Mouse (Mus musculus): ENCODE measurements around the gene Mafg.

The Mafg gene

DNA sequence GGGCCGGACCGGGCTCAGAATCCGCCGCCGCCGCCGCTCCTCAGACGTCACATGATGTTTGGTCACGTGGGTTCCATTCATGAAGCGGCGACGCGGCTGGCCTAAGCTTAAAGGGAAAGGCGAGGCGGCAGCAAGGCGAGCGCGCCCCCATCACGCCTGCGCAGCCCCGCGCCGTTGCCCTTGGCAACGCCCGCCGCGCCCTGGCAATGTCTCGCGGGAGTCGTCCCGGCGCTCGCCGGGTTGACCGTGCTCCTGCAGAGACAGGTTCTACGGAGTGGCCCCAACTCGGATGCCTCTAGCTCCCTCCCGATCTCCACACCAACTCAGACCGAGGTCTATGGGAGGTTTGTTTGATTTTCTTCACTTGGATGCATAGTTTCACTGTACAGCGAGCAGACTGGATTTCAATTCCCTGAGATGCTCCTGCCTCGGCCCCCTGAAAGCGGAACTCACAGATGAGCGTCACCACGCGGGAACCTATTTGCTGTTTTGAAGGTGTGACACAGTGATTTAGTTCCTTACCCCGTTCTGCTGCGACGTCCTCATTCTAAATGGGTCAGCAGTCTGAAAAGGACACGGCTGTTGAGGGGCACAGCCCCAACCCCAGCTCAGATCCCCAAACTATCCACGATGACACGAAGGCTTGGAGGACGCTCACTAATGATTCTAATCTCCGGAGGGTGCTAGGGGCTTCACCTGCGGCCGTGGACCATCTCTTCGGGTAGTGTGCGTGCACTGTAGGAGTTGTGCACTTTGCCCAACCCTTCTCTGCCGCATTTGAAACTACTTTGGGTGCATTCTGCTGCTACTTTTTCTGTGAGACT, at the start of gene Mafg:
TSS of gene Mafg (minus strand) at position 81 of the 824 bp plus-strand sequence.
- peak; percentile 95 for DNase-seq (ENCODE audit: low read depth)

DNA sequence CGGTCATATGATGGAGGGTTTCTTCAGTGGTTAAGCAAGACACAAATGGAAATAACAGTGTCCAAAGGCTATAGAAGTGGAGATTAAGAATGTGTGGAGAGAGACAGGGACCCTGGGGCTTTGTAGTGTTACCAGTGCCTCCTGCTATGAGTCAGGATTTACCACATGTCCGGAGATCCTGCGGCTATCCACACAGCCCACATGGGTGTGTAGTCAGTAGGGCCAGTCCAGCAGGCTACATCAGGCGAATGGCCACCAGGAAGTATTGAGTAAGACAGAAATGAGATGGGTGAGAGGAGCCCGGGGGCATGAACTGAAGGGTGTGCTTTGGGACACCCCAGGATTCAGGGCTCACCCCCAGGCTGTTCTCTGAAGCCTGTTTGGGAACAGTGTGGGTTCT, 49.3 kb upstream of the Mafg start:
- no peak for DNase-seq (ENCODE audit: low read depth)

DNA sequence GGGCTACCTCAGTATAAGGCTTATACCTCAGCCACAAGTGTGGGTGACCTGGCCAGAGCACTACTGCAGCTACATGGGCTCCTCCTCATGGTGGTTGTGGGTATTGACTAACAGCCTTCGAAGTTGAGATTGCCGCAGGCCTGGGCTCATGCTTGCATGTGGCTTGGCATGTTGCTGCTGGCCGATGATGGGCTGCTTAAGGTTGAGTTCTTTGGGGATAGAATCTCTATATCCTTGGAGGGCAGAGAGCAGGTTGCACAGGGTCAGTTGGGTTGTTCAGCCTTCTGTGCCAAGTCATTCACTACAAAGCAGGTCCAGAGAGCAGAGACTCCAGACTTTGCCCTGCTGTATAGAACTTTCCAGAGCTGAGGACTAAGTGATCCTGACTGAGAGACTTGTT, 46.5 kb upstream of the Mafg start:
- DNase-seq (ENCODE audit: low read depth), result peak; percentile 61

DNA sequence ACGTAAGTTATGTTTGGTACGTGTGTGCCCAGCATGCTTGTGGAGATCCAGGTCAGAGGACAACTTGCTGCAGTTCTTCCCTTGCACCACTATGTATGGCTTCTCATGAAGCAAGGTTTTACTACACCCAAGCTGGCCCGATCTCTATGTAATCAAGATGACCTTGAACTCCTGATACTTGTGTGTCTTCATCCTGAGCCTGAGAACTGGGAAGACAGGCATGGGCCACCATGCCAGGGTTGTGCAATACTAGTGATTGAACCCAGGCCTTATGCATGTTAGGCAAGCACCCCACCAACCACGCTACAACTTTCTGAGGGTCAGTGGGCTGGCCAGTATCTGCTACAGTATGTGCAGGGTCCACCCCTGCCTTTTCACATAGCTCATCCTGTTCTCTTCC, 43.6 kb upstream of the Mafg start:
- DNase-seq (ENCODE audit: low read depth), result no peak

DNA sequence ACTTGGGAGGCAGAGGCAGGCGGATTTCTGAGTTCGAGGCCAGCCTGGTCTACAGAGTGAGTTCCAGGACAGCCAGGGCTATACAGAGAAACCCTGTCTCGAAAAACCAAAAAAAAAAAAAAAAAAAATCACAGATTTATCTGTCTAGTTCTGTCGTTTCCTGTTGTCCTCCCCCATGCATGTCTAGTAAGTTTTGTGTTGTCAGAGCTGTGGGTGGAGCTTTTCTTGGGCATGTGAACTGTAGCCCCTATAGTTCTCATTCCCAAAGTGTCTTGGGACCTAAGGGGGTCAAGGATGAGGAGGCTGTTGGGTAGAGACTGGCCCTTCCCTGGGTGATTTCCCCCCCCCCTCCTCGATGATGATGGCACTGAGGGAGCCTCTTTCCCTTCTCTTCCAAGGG, 42.5 kb upstream of the Mafg start:
- DNase-seq (ENCODE audit: low read depth), result peak; percentile 57

DNA sequence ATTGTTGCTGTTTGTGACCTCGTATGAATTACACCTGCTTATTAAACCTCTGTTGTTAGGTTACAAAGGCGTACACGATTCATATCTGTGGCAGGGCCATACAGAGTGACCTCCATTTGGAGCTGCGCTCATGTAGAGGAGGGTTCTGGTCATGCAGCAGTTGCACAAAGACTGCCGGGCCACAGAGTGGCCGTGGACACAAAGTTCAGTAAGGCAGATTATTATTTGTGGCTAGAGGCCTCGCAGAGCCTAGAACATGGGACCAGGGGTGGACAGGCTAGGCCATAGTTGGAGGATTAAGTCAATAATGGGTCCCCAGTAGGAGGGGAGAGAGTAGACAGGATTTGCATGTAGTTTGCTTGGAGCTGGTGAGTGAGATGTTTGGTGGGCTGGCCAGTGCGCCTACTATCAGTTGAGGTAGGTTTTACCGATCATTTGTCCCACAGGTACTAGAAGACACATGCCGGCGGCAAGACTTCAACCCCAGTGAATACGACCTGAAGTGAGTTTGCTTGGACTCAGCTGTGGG, 40.3 kb upstream of the Mafg start:
- no peak for DNase-seq (ENCODE audit: low read depth)

DNA sequence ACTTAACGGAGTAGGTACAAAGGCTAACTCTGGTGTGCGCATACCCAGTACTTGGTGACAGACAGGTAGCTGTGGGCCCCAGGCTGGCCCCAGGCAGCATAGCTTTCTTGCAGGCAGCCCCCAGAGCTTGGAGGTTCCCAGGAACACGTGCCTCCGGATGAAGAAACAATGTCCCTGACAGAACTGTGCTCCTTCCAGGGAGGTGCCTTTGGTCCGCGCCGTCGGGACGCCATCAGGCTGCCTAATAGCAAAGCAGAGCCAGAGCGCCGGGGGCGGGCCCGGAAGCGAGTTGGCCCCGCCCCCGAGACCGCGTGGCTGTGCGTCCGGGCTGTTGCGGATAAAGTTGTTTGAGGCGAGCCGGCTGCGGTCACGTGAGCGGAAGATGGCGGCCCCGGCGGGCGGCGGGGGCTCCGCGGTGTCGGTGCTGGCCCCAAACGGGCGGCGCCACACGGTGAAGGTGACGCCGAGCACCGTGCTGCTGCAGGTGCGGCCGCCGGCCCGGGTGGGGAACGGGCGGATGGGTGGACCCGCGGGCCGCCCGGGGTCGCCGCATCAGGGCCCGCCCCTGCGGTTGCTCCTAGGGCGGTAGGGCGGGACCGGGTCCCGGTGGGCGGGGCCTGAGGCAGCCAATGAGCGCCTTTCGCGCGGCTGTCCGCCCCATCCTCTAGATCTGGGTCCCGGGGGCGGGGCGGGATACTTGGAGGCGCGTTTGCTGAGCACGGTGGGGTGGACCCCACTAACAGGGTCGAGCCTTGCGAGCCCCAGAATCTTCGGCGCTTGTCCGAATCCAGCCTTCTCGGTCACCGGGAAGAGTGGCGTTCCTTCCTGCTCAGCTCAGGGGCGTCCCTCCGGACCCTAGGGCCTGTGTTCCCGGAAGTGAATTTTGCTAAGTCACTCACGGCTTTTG, 39.5 kb upstream of the Mafg start, which contains the start of gene Aspscr1:
TSS of gene Aspscr1 (plus strand) at position 287 of the 907 bp plus-strand sequence.
- DNase-seq (ENCODE audit: low read depth), result peak; percentile 98

DNA sequence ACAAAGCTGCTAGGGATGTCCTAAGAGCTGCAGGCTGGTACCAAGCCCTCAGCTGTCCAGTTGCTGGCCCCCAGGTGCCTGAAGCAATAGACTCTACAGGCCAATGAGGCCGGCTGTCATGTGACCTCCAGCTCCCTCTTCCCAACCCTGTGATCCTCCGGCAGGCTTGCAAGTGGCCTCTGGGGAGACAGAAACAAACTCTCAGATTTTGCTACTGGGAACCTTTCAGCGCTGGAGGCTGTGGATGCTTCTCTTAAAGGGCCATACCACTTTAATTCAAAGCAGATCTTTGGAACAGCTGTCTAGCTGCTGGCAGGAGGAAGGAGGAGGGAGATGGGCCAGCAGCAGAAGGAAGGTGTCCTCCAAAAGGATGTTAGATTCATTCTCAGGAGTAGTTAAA, 33.2 kb upstream of the Mafg start:
- DNase-seq (ENCODE audit: low read depth), result no peak

DNA sequence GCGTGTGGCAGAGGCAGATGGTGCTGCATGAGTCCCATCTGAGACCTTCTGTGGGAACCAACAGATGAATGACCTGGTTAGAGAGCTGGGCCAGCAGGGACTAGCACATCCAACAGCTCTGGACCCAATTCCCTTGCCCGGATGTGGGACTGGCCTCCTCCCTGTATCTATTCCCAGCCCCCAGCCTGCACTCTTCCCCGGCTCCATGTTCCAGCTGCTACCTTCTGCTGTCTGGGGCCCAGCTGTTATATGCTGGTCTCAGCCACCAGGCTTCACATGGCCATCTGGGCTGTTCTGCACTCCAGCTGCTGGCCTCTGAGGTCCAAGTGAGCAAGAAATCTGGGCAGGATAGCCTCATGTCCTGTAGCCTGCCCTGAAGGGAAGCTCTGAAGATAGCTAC, 32.0 kb upstream of the Mafg start:
- no peak for DNase-seq (ENCODE audit: low read depth)

DNA sequence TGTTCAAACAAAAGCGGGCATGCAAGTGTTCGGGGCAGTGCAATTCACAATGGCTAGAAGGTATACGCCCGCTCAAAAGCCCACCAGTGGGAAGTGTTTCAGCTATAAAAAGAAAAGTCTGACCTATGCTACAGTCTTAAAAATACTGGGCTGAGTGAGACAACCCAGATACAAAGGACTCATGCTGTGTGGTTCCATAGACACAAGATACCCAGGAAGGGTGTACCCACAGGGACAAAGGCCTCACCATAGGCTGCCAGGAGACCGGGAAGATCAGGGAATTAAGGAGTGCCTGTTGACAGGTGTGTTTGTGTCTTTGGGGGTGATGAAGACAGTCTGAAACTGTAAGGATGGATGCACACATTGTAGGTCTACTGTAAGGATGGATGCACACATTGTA, 30.3 kb upstream of the Mafg start:
- DNase-seq (ENCODE audit: low read depth), result no peak

DNA sequence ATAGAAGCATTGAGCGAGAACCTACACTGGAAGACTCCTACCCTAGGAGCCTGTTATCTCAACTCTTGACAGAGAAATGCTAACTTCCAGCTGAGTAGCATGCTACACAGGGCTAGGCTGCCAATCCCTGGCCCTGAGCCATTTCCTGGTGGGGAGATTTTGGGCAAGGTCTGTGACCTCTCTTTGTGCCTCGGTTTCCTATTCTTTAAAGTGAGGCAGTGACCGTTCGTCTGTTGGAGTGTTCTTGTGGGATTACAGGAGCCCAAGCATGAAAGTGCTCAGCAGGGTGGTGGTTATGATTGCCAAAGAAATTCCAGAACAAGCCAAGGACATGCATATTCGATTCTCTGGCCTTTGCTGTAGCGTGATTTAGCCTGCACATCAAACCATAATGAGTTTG, 29.4 kb upstream of the Mafg start:
- DNase-seq (ENCODE audit: low read depth), result no peak

DNA sequence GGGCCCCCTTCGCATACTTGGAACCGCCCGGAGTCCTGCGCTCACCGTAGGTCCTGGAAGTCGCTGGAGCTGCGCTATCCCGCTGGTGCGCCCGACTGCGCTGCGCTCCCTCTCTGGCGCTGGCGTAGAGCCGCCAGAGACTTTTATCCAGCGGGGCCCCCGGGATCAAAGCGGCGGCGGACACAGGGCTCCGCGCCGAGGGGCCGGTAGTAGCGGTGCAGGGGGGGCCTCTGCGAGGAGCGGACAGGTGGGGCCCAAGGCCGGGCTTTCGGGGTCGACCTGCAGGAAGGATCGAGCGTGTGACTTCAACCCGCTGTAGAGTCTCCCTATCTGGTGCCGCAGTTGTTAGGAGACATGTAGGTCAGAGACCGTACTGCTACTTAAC, 27.7 kb upstream of the Mafg start, which contains the start of gene Notum:
TSS of gene Notum (minus strand) at position 100 of the 385 bp plus-strand sequence.
- no peak for DNase-seq (ENCODE audit: low read depth)

DNA sequence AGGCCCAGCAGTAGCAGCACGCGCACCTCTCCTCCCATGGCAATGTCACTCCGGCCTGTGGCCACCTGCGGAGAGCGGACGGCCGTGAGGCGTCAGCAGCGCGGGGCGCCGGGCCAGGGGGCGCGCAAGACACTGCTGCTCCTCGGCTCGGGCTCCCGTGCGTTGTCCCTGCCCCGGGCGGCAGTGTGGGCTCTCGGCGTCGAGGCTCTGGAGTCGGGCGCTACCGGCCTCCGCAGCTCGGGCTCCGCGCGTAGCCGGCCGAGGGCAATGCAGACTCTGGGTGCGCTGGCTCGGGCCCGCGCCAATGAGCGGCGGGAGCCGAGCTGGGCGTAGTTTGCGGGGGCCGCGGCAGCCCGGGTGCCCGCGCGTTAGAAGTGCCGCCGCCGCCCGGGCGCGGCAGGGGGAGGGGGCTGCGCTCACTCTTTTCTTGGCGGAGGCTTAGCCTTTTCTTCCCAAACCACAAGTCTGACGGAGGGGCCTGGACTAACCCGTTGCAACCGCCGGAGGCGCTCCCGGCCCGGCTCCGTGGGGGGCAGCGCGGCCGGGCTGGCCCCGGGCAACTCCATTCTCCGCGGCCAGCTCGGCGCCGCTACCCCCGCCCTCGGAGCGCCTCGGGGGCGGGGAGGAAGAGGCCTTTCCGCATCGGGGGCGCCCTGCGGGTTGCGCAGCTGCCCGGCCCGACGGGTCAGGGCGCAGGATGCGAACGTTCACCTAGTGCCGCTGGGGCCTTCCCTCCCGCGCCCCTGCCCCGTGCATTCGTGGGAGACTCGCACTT, 27.1 kb upstream of the Mafg start:
- peak; percentile 39 for DNase-seq (ENCODE audit: low read depth)

DNA sequence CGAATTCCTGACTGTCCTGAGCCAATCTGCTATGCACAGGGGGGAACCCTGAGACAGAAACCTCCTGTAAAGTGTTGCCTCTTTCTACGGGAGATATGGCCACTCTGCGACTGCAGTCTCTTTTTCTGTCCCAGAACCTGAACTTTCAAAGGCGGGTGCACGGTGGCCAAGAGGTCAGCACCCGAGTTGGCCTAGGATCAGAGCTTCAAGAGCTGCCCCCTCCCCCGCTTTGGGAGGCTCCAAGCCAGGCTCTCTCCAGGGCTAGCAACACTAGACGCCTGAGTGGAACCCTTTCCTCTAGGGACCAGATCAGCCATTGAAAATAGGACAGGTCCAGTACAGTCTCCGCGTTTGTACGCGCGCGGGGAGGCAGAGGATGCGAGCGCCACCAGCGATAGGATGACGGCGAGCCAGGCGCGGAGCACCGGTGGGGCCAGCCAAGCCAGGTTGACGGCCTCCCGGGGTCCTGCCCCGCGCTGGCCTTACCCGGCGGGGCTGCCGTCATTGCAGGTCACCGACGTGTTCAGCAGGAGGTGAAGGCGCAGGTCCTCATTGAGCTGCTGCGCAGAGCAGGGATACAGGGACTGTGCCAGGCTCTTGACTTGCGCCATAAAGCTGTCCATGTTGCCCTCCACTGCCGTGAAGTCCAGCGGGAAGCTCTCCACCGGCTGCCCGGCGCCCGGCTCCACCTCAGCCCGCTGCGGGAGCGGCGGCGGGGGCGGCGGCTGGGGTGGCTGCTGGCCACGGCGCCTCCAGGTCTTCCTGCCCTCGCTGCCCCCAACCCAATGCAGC, 26.3 kb upstream of the Mafg start:
- no peak for DNase-seq (ENCODE audit: low read depth)

DNA sequence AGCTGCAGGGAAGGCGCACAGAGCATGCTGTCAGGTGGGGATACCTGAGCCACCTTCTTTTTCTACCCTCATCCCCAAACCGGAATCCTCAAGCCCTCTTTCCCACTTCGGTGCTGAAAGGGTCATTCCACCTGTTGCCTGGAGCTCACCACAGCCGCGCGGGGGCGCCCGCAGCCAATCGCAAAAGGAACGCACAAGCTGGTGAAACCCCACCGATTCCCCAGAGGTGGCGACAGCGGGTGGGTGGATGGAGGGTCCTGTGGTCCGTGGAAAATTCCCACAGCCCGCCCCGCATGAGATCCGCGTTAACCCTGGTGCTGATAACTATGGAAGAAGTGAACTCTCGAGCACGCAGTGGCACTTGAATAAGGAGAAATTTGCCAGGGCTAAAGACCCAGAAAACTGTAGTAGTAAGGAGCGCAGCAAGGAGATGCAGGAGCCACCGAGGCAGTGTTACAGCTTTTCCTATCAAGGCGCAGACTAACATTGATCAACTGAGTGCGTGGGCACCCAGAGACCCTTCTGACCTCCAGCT, 25.5 kb upstream of the Mafg start:
- peak; percentile 81 for DNase-seq (ENCODE audit: low read depth)

DNA sequence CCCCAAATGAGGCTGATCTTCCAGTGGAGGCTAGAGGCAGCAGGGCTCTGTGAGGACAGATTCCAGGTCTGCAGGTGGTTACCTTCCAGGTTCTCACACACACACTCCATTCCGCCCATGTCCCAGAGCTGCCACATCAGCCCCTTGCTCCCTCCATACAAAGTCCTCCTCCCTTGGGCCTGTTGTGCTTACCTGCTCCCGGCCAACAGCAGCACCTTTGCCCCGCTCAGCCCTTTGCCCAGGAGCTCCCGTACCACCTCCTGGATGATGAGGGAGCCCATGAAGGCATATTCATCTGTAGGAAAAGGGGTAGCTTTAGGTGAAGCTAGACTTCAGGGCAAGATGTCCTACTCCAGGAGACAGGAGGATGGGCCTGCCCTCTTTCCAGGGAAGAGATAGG, 23.9 kb upstream of the Mafg start:
- DNase-seq (ENCODE audit: low read depth), result no peak

DNA sequence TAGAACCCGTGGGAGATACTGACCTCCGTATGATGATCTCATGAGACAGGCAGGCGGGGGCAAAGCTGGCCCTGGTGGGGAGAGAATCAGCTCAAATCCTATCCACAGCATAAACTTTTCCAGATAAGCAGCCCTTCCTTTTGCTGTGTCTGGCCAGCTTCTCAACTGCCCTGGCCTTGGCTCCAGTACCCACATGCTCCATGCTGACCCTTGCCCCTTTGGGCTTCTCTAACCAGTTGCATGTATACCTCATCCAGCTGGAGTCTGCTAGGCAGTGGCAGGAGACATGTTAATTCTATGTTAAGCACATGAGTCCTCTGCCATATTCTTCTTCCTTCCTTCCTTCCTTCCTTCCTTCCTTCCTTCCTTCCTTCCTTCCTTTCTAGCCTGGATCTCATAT, 21.3 kb upstream of the Mafg start:
- no peak for DNase-seq (ENCODE audit: low read depth)

DNA sequence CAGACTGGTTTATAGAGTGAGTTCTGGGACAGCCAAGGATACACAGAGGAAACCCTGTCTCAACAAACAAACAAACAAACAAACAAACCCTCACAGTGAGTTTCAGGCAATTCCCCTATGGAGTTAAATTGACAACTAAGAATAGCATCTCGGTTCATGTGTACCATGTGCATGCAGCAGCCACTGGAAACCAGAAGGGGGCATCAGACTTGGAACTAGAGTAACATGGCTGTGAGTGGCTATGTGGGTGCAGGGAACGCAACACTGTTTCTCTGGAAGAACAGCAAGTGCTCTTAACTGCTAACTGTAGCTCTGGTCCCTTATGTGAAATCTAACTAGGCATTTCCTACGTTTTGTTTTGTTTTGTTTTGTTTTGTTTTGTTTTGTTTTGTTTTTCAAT, 18.5 kb upstream of the Mafg start:
- DNase-seq (ENCODE audit: low read depth), result peak; percentile 41

DNA sequence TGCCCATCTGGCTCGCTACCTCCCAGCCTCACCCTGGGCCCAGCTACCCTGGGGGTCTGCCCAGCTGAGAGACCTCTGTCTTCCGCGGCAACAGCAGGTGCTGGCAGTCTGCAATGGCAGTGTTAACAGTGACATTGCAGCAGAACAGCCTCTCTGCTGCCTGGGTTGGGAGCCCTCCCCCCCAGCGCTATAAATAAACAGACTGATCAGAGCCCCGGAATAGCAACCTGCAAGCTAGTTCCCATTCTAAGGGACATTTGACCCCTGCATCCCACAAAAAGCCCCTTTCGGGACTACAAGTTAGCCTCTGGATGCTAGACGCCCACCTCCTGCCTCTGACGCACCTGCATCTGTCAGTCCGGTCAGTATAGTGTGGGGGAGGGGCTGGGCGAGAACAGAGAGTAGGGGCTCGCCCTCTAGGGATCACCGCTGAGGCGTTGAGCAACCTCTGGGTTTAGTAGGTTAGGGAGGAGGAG, 14.6 kb upstream of the Mafg start, which contains the start of gene Myadml2:
TSS of gene Myadml2 (minus strand) at position 158 of the 476 bp plus-strand sequence.
- DNase-seq (ENCODE audit: low read depth), result no peak

DNA sequence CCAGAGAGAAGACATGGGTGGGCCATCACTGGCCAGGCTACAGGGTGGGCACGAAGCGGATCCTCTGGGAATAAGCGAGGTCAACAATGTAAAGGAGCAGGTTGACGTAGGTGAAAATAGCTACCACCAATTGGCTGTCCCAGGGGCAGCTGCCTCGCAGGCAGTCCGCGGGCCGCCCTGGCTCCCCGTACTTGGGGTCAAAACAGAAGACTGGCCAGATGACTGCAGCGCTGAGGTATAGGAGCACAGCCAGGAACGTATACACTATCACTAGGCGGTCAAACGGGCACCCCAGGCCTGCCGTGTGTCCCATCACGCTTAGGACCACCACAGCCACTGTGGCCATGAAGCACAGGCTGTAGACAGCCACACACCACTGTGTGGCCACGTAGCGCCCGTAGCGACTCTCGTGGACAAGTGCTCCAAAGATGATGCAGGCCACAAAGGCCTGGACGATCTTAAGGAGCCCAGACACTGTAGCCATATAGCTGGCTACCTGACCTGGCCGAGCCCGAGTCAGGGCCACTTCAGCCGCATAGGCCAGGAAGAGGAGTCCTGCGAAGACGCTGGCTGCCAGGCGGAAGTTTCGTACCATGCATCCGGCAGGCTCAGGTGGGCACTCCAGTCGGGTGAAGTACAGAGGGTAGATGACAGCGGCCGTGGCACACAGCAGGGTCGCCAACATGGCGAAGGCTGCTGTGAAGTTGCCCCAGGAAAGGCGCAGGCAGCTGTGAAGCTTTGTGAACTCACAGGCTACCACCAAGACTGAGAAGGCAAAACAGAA, 13.8 kb upstream of the Mafg start:
- DNase-seq (ENCODE audit: low read depth), result no peak

Measured in induced T-regulatory cell, adult 2 months (primary cell).